Mouse (Mus musculus): ENCODE data around the gene Gm9844.

Gene Gm9844

GRCm38 (mm10) chr7:24901842-24902241 is 39.8 kb downstream of the Gm9844 start:
- no peak for DNase-seq (ENCODE audit: low spot score in 2 of 2)

- no peak for DNase-seq (ENCODE audit: low spot score in 2 of 2)
Observed at GRCm38 (mm10) chr7:24902264-24902629, 40.2 kb downstream of the Gm9844 start.

GRCm38 (mm10) chr7:24902630-24903443 is 40.8 kb downstream of the Gm9844 start, which contains the start of gene Arhgef1:
Gene Arhgef1 (plus strand): TSS chr7:24902912.
- DNase-seq (ENCODE audit: low spot score in 2 of 2) = peak; percentile 54 to 69

GRCm38 (mm10) chr7:24903444-24903825 is 41.4 kb downstream of the Gm9844 start:
- no peak for DNase-seq (ENCODE audit: low spot score in 2 of 2)

- peak; percentile 87 to 97 for DNase-seq (ENCODE audit: low spot score in 2 of 2)
Observed at GRCm38 (mm10) chr7:24904070-24904483, 42.1 kb downstream of the Gm9844 start.

GRCm38 (mm10) chr7:24904936-24905335 is 42.9 kb downstream of the Gm9844 start:
- DNase-seq (ENCODE audit: low spot score in 2 of 2) = no peak

- no peak for DNase-seq (ENCODE audit: low spot score in 2 of 2)
Observed at GRCm38 (mm10) chr7:24906551-24906950, 44.5 kb downstream of the Gm9844 start.

GRCm38 (mm10) chr7:24907211-24907748 is 45.3 kb downstream of the Gm9844 start:
- peak in 1 of 2 experiments; percentile 55 for DNase-seq (ENCODE audit: low spot score in 2 of 2)

Measured in urinary bladder, adult 18-20 months (tissue).